Mouse (Mus musculus): Measurements from ENCODE around the gene Mdh1b. TPM values are rescaled to one million over a fixed set of nuclear protein-coding genes. Genes with fewer than 3 reads are reported as not detected.

Mdh1b gene
- polyA plus RNA-seq, 1 experiment, result 0.56 TPM

GRCm38 (mm10) chr1:63658016-63658415 lies 72.1 kb downstream of the Mdh1b start:
- DNase-seq, result peak; percentile 36 to 63
- no peaks in the 10 kb centered on the region for H3K4me1 ChIP-seq (ENCODE audit: control insufficient read depth, insufficient read depth, low read length)
- WGBS, result 9% methylated on average over 6 of the region's 6 CpGs

More at GRCm38 (mm10) chr1:63658016-63658415, 72.1 kb downstream of the Mdh1b start:
- H3K27ac ChIP-seq (ENCODE audit: insufficient read depth, low read length), result no peak overlapping the region
- TF ChIP-seq POLR2A (IDR thresholded peaks at IDR 0.05; ENCODE audit: borderline replicate concordance, insufficient read depth, low read length) (no peak), CTCF (IDR thresholded peaks at IDR 0.05; ENCODE audit: borderline replicate concordance, insufficient read depth, low read depth, low read length) (peak; percentile 42; the same call in 1 of the 2 replicates)
- H3K4me3 ChIP-seq (replicated peaks; ENCODE audit: insufficient read depth, low read depth, low read length), result no peak overlapping the region
- no peaks in the 10 kb centered on the region for H3K27me3 ChIP-seq (ENCODE audit: control insufficient read depth, insufficient read depth, low read length)

Other genes starting within 250 kb of the Mdh1b start
- gene Gm39653, start 114.3 kb downstream of the Mdh1b start, polyA plus RNA-seq (2012; rRNA removed), result not detected in 2 replicates
- 0.05 and 0.08 TPM in 2 replicates for gene Dytn, start 43.4 kb downstream of the Mdh1b start, polyA plus RNA-seq (2012; rRNA removed)
- 27.2 and 28.0 TPM in 2 replicates for gene Fastkd2, start 296 bp upstream of the Mdh1b start, polyA plus RNA-seq (2012; rRNA removed)
- 0.13 TPM in 2 replicates for gene 4933402D24Rik, start 38.9 kb upstream of the Mdh1b start, polyA plus RNA-seq (2012; rRNA removed)